Mouse (Mus musculus) G1E (cell line): Measurements from ENCODE around the gene Mms19.

Experiments
- CTCF ChIP-seq: IDR thresholded peaks from 2 replicates; pipeline ENCODE4 v1.5.1; 2012; ENCODE audit warnings: low read depth, low read length, inconsistent platforms, mixed read lengths
- GATA1 ChIP-seq: IDR thresholded peaks from 2 replicates; pipeline ENCODE4 v1.6.1; 2012; ENCODE audit warnings: borderline replicate concordance, low read length, inconsistent platforms, mixed read lengths
- GATA2 ChIP-seq: IDR thresholded peaks from 2 replicates; pipeline ENCODE4 v1.6.1; 2012; ENCODE audit warnings: low read depth, low read length, inconsistent platforms, borderline replicate concordance
- TAL1 ChIP-seq: conservative IDR thresholded peaks from 2 replicates; pipeline ENCODE4 v1.6.1; 2012; ENCODE audit warnings: low read depth, low read length, inconsistent platforms, mixed read lengths

- TF ChIP-seq CTCF (no peak), TAL1 (no peak), GATA1 (no peak), GATA2 (no peak)
These were observed 28.1 kb upstream of the Mms19 start for GRCm38 (mm10) chr19:42009067-42009466.
